Mouse (Mus musculus) hindbrain, embryonic 13.5 days (tissue): ENCODE measurements around the gene Ralgapa2. TPM values are rescaled to one million over a fixed set of nuclear protein-coding genes. Genes with fewer than 3 reads are reported as not detected.
"Not testable (repeated sequence)": the region's sequence is repeated elsewhere in the genome, so short reads cannot be mapped to it uniquely, and the experiment has no call there.

ENCODE experiments used
- ATAC-seq: fragments of 200-750 bp; cut with Nextera tagmentation; 2 replicates; pipeline ENCODE4 v1.8.0; 2017; ENCODE audit warnings: moderate TSS enrichment; ENCODE audit not compliant: low FRiP score
- H3K27ac ChIP-seq: fragments of 300-500 bp; sonication (generic); 2 replicates; pipeline ENCODE4 v1.5.1; 2015; ENCODE audit warnings: inconsistent platforms, mild to moderate bottlenecking, moderate library complexity
- H3K27me3 ChIP-seq: fragments of 300-500 bp; sonication (generic); 2 replicates; pipeline ENCODE4 v1.6.1; 2015; ENCODE audit warnings: mild to moderate bottlenecking, inconsistent platforms
- H3K36me3 ChIP-seq: fragments of 300-500 bp; sonication (generic); 2 replicates; pipeline ENCODE4 v1.6.1; 2015; ENCODE audit warnings: mild to moderate bottlenecking, inconsistent platforms
- H3K4me1 ChIP-seq: fragments of 300-500 bp; sonication (generic); replicated peaks from 2 replicates; pipeline ENCODE4 v1.6.1; 2015; ENCODE audit warnings: inconsistent platforms
- H3K4me2 ChIP-seq: fragments of 300-500 bp; sonication (generic); 2 replicates; pipeline ENCODE4 v1.6.1; 2015; ENCODE audit warnings: inconsistent platforms, mild to moderate bottlenecking, moderate library complexity
- H3K4me3 ChIP-seq: fragments of 300-500 bp; sonication (generic); 2 replicates; pipeline ENCODE4 v1.5.1; 2015; ENCODE audit warnings: mild to moderate bottlenecking, inconsistent platforms
- H3K9ac ChIP-seq: fragments of 300-500 bp; sonication (generic); 2 replicates; pipeline ENCODE4 v1.6.1; 2015; ENCODE audit warnings: mild to moderate bottlenecking, inconsistent platforms
- H3K9me3 ChIP-seq: fragments of 300-500 bp; sonication (generic); 2 replicates; pipeline ENCODE4 v1.6.1; 2016; ENCODE audit warnings: inconsistent platforms
- WGBS: fragments of 180-500 bp; shearing (Covaris S2); methylation state at CpG from one replicate; pipeline ENCODE4 v1.1.7; 2015; 5-methylcytosine and 5-hydroxymethylcytosine counted together
- polyA plus RNA-seq: library from polyadenylated mRNA; unstranded; fragments of >200 nt; fragmentation: Nextera tagmentation; extraction: Ambion mirVana; gene quantifications from 2 replicates; pipeline ENCODE4 v1.2.1, GENCODE M21; 2015

Gene Ralgapa2
- polyA plus RNA-seq, 1 experiment from 2014 or later: 13.2 TPM

DNA sequence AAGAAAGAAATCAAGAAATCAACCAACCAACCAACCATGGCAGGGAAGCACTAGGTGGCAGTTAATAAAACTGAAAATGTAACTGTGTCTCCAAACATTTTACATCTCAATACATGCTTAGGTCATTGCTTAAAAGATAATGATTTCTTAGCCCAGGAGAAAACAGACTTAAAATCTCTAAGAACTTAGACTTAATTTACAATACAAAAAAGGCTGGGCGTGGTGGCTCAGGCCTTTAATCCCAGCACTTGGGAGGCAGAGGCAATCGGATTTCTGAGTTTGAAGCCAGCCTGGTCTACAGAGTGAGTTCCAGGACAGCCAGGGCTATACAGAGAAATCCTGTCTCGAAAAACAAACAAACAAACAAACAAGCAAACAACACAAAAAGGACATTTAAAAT, 45.3 kb downstream of the Ralgapa2 start:
- H3K27ac ChIP-seq, H3K4me2 ChIP-seq, H3K36me3 ChIP-seq, H3K4me1 ChIP-seq, ATAC-seq, H3K9ac ChIP-seq, H3K9me3 ChIP-seq, H3K4me3 ChIP-seq, H3K27me3 ChIP-seq: not testable (repeated sequence)
- 86% methylated on average over 3 of the region's 3 CpGs for WGBS

DNA sequence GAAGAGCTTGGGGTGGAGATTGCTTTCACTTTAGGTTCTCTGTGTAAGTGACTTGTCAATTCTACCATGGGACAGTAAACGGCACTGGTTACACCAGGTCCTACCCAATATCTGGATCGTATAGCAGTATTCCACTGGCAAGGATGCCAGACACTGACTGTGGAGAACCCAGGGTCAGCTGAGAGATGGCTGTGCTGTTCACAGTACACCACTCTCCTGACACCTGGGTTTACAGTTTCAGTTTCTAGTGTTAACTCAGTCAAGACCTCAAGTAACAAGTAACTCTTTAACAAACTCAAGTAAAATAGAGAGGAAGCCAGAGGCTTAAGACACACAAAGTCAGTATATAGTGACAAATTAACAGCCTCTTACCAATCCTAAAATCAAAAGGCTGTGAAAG, 54.6 kb downstream of the Ralgapa2 start:
- no peak for ATAC-seq
- Histone ChIP-seq H3K36me3 (no peaks in the 10 kb centered on the region), H3K4me1 (no peaks in the 10 kb centered on the region), H3K27ac (no peak overlapping the region), H3K9ac (no peak overlapping the region), H3K4me2 (no peak overlapping the region), H3K4me3 (no peak overlapping the region), H3K27me3 (no peaks in the 10 kb centered on the region), H3K9me3 (no peaks in the 10 kb centered on the region)
- WGBS: 93% methylated on average over 2 of the region's 2 CpGs

DNA sequence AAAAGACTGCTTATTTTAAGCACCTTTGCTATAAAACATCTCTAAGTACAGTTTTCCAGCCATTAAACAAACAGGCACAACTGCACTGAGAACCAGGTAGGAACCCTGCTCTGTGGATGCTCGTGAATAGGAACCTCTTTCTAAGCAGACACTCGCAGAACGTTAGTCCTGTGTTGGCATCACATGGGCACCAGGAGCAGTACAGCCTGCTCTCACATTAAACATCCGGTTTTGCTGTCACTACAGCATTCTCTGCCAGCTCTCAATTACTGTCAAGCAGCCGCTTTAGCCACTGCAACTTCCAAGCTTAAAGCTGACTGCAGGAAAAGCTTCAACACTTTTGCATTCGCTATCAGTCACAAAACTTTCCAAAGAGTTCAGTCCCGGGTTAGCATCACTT, 55.5 kb downstream of the Ralgapa2 start:
- no peak overlapping the region for H3K4me2 ChIP-seq
- H3K36me3 ChIP-seq: no peaks in the 10 kb centered on the region
- H3K27me3 ChIP-seq: no peaks in the 10 kb centered on the region
- WGBS: 85% methylated on average over 7 of the region's 7 CpGs
- ATAC-seq: no peak
- no peaks in the 10 kb centered on the region for H3K4me1 ChIP-seq
- H3K9me3 ChIP-seq: no peaks in the 10 kb centered on the region
- no peak overlapping the region for H3K27ac ChIP-seq
- H3K4me3 ChIP-seq: no peak overlapping the region
- H3K9ac ChIP-seq: no peak overlapping the region

DNA sequence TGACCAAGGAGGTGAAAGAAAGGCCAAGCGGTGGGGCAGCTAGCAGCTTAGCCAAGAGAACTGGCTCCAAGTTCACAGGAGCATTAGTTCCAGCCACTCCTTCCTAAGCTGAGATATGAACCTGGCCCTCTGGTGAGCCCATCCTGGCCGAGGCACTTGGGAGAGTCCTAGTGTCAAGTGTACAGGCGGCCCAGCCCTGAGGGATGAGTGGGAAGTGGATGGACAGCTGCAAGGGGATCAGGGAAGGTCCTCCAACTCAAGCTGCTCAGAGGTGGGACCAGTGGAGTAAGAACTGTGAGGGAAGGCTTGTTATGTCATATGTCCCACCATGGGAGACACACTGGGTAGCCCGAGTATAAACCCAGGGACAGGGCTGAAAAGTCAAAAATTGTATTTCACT, 56.1 kb downstream of the Ralgapa2 start:
- no peaks in the 10 kb centered on the region for H3K27me3 ChIP-seq
- no peak for ATAC-seq
- H3K4me2 ChIP-seq: no peak overlapping the region
- WGBS: 89% methylated on average over 4 of the region's 4 CpGs
- H3K9ac ChIP-seq: no peak overlapping the region
- no peaks in the 10 kb centered on the region for H3K4me1 ChIP-seq
- H3K4me3 ChIP-seq: no peak overlapping the region
- H3K27ac ChIP-seq: no peak overlapping the region
- H3K36me3 ChIP-seq: peaks cover 5% of the 10 kb centered on the region
- no peaks in the 10 kb centered on the region for H3K9me3 ChIP-seq

DNA sequence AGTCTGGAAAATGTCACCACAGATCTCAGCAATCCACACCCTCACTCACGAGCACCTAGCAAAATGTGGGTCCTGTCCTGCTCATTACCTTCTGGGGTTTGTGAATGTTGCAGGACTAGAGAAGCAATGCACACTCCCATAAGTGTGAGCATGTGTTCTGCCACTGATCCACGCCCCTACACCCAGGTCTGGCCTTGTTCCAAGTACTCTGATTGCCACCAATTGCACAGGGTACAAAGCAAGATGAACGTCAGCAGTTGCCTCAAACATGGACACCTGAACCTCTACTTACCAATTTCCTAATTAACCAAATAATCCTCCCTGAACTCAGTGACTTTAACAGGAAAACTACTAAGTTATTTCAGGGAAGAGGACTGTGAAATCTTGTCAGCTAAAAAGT, 68.1 kb downstream of the Ralgapa2 start:
- no peak overlapping the region for H3K9ac ChIP-seq
- peaks cover 18% of the 10 kb centered on the region for H3K36me3 ChIP-seq
- no peak overlapping the region for H3K4me3 ChIP-seq
- no peaks in the 10 kb centered on the region for H3K4me1 ChIP-seq
- no peak overlapping the region for H3K27ac ChIP-seq
- 91% methylated on average over 3 of the region's 3 CpGs for WGBS
- no peak overlapping the region for H3K4me2 ChIP-seq
- no peak for ATAC-seq
- H3K9me3 ChIP-seq: no peaks in the 10 kb centered on the region
- H3K27me3 ChIP-seq: no peaks in the 10 kb centered on the region

DNA sequence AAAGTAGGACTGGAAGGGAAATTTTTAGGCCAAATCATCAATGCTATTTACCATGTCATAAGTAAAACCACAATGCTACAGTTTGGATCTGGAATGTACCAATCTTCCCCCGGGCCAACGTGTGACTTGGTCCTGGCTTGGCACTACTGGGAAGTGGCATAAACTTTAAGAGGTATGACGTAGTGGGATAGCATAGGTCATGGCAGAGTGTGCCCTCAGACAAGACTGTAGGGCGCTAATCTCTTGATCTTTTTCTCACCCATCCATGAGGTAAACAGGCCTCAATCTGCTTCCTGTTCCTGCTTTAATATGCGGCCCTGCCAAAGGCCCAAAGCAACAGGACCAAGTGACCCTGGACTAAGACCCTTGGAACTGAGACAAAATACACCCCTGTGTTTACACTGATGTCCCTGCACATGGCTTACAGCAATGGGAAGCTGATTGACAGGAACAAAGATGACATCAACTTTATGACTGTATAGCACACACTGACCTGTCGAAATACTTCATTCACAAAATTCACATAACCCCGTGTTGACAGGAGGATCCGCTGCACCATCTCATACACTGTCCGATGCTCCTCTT, 68.8 kb downstream of the Ralgapa2 start:
- Histone ChIP-seq H3K36me3 (peaks cover 18% of the 10 kb centered on the region), H3K9me3 (no peaks in the 10 kb centered on the region), H3K4me2 (no peak overlapping the region), H3K27ac (no peak overlapping the region), H3K4me3 (no peak overlapping the region), H3K4me1 (no peaks in the 10 kb centered on the region), H3K27me3 (no peaks in the 10 kb centered on the region), H3K9ac (no peak overlapping the region)
- 94% methylated on average over 9 of the region's 9 CpGs for WGBS
- ATAC-seq: no peak

DNA sequence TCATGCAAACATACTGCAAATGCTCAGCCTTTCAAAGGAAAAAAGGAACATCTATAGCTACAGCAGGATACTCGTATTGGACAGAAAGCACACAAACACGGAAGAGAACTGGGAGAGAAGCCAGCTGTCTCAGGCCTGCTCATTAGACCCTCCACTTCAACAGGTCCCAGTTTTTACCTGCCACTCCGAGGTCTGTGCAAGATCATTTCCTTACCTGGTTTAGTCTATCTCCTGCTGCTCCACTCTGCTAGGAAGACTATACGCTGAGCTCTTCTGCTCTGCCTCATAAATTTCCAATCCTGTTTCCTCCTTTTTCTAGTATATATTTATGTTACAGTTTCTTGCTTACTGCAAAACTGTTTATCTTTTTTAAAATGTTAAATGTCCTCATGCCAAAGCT, 70.4 kb downstream of the Ralgapa2 start:
- no peak for ATAC-seq
- 94% methylated on average over 4 of the region's 4 CpGs for WGBS
- no peak overlapping the region for H3K9ac ChIP-seq

DNA sequence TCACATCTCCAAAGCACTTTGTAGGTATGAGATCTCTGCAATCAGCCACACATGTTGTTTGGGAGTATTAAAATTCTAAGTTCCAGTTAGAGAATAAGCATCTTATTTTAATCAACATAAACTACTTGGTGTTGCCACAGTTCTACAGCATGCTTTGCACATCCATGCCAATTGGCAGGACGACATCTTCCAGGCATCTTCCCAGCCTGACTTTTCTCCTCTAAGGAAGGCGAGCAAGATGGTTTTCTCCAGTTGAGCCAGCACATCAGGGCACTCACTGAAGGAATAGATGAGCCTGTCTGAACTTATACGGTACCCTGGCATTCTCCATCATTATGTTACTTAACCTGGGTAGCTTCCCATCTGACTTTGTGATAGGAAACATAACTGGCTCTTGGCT, 83.4 kb downstream of the Ralgapa2 start:
- 95% methylated on average over 3 of the region's 3 CpGs for WGBS
- Histone ChIP-seq H3K4me3 (no peak overlapping the region), H3K9ac (no peak overlapping the region), H3K27ac (no peak overlapping the region), H3K4me1 (no peaks in the 10 kb centered on the region), H3K36me3 (peaks cover 26% of the 10 kb centered on the region), H3K4me2 (no peak overlapping the region), H3K27me3 (no peaks in the 10 kb centered on the region), H3K9me3 (no peaks in the 10 kb centered on the region)
- no peak for ATAC-seq

More for the DNA sequence above, 70.4 kb downstream of the Ralgapa2 start:
- Histone ChIP-seq H3K27ac (no peak overlapping the region), H3K27me3 (no peaks in the 10 kb centered on the region), H3K4me1 (no peaks in the 10 kb centered on the region), H3K4me2 (no peak overlapping the region), H3K9me3 (no peaks in the 10 kb centered on the region), H3K4me3 (no peak overlapping the region), H3K36me3 (peaks cover 18% of the 10 kb centered on the region)

DNA sequence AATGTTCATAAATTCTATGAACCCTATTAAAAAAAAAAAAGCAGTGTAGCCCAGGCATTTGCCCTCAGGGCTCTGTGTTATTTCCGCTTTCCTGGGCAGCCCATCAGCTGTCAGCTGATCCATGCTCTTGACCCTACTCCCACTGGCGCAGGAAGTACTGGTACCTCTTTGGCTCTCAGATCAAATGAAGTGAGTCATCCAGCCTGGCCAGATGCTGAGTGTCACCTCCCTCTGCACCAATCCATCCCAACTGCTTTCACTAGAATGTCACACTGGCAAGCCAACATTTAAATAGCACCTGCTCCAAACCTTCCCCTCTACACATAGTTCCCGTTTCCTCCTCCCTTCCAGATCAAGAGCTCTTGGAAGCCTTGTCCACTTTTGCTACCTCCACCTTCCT, 84.8 kb downstream of the Ralgapa2 start:
- Histone ChIP-seq H3K4me1 (no peaks in the 10 kb centered on the region), H3K27ac (no peak overlapping the region), H3K4me2 (no peak overlapping the region), H3K9me3 (no peaks in the 10 kb centered on the region), H3K9ac (no peak overlapping the region), H3K4me3 (no peak overlapping the region), H3K36me3 (peaks cover 26% of the 10 kb centered on the region), H3K27me3 (no peaks in the 10 kb centered on the region)
- 86% methylated on average over 3 of the region's 3 CpGs for WGBS
- no peak for ATAC-seq

DNA sequence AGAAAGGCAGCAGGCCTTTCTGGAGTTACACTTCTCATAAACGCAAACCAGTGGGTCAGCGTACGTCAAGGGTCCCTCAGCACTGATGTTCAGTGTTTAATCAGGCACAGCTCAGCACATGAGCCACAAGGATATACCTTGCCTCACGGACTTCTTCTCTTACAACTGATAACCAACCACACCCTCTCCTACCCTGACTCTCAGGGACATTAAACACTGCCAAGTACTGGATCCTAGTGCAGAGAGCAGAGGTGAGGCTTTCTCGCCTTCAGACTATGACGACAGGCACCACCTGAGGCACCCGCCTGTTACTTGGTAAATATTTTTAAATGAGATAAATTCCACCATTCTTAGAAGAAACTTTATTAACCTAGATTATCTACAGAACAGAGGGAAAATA, 85.8 kb downstream of the Ralgapa2 start:
- peaks cover 26% of the 10 kb centered on the region for H3K36me3 ChIP-seq
- ATAC-seq: no peak
- 97% methylated on average over 7 of the region's 7 CpGs for WGBS
- no peak overlapping the region for H3K9ac ChIP-seq
- no peak overlapping the region for H3K4me2 ChIP-seq
- no peaks in the 10 kb centered on the region for H3K4me1 ChIP-seq
- no peaks in the 10 kb centered on the region for H3K9me3 ChIP-seq
- no peaks in the 10 kb centered on the region for H3K27me3 ChIP-seq
- no peak overlapping the region for H3K4me3 ChIP-seq
- H3K27ac ChIP-seq: no peak overlapping the region

DNA sequence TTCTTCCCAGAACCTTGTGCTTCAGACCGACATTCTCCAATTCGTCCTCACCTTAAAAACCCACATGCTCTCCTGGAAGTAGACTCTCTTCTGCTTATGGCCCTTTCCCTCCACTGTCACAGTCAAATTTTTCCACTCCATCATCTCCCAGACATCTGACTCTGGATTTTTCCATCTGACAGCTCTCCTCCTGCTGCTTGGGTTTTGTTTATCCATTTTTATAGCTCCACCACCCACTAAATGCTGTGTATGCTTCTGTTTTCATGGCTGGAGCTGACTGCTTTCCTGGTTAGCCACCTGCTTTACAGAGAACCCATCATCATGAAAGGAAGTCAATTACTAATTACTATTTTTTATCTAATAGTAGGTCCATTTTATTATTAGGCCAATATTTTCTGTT, 86.9 kb downstream of the Ralgapa2 start:
- whole genome bisulfite sequencing: 98% methylated on average over 2 of the region's 2 CpGs
- H3K36me3 ChIP-seq: peaks cover 23% of the 10 kb centered on the region
- no peak overlapping the region for H3K9ac ChIP-seq
- H3K9me3 ChIP-seq: no peaks in the 10 kb centered on the region
- H3K27me3 ChIP-seq: no peaks in the 10 kb centered on the region
- no peak overlapping the region for H3K4me3 ChIP-seq
- no peaks in the 10 kb centered on the region for H3K4me1 ChIP-seq
- no peak overlapping the region for H3K4me2 ChIP-seq
- no peak overlapping the region for H3K27ac ChIP-seq
- ATAC-seq: no peak

DNA sequence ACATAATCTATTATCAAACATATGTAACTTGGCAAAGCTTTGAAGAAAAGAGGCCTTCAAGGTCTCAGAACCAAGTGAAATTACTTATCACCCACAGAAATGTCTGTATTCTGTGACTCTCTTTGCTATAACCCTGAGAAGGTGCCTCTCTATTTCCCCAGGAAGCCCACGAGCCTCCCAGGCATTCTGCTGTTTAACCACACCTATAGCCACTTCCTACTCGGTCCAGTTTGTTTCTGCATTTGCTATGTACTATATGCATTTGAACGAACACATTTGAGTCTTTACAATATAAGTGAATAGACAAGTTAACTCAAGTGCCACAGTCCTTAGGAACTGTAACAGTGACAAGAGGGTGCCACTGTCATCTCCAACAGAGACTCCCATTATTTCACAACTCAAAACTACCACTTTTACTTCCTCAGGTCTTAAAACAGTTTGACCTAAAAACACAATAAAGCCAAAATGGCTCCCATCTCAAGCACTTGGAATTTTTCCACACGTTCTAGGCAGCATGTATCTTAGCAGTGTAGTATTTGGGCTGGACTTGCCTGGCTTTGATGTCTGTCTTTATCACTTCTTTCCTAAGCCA, 88.3 kb downstream of the Ralgapa2 start:
- Histone ChIP-seq H3K4me3 (no peak overlapping the region), H3K9ac (no peak overlapping the region), H3K27ac (no peak overlapping the region), H3K36me3 (peaks cover 14% of the 10 kb centered on the region), H3K9me3 (no peaks in the 10 kb centered on the region), H3K4me1 (no peaks in the 10 kb centered on the region), H3K4me2 (no peak overlapping the region), H3K27me3 (no peaks in the 10 kb centered on the region)
- WGBS: 86% methylated on average over 4 of the region's 4 CpGs
- ATAC-seq: no peak

DNA sequence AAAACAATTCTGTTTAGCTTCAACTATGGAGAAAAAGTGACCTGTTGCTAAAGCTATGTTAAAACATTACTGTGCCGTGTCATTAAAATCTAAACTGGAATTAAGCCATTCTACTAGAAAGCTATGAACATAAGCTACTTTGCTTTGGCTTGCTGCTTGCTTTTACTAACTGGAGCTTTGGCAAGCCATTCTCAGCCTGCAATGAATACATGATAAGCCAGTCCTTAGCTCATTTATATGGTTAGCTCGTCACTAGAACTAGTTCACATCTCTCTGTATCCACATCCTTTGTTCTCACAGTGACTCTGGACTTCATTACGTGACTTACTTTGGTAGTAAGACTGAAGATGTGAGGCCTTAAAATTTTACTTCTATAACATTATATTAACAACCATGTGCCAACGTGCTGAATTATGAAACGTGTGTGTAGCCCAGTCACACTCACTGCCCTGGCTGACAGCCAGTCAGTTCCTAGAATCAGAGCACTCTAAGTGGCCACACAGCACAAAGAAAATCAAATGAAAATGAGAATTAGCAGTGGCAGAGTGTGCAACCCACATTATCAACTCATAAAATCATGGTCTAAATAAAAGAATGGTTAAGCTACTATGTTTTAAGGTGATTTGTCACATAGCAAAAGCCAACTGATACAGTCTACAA, 89.0 kb downstream of the Ralgapa2 start:
- no peak overlapping the region for H3K27ac ChIP-seq
- no peak overlapping the region for H3K9ac ChIP-seq
- no peak overlapping the region for H3K4me2 ChIP-seq
- H3K4me3 ChIP-seq: no peak overlapping the region
- no peaks in the 10 kb centered on the region for H3K4me1 ChIP-seq
- H3K27me3 ChIP-seq: no peaks in the 10 kb centered on the region
- 86% methylated on average over 5 of the region's 5 CpGs for WGBS
- no peaks in the 10 kb centered on the region for H3K9me3 ChIP-seq
- ATAC-seq: no peak
- H3K36me3 ChIP-seq: peaks cover 10% of the 10 kb centered on the region
